ENCODE assay signal across 8 mouse cellular contexts in genomic region chr9:21072641-21073040, GRCm38 (mm10). TPM values are rescaled to one million over a fixed set of nuclear protein-coding genes. Genes with fewer than 3 reads are reported as not detected.
DNase-seq lines count a peak whose midpoint lies in the region; ATAC-seq and TF ChIP-seq lines count a peak whose summit lies in the region.

No protein-coding gene starts in this region.

- H3K4me3 ChIP-seq in gastrocnemius, adult 2 months: peak overlapping the region; percentile 95
- peak overlapping the region; percentile 57 for H3K4me3 ChIP-seq in C2C12 (ENCODE audit: insufficient read depth, poor library complexity, severe bottlenecking)
- H3K4me3 ChIP-seq in erythroblast, embryonic 14.5 days (replicated peaks): peak overlapping the region; percentile 66
- H3K4me3 ChIP-seq in limb, embryonic 15.5 days: peak overlapping the region; percentile 89
- peak overlapping the region; percentile 69 for H3K4me3 ChIP-seq in stomach, embryonic 16.5 days (replicated peaks; ENCODE audit: low read length)

- no peaks in the 10 kb centered on the region for H3K27me3 ChIP-seq in C2C12 (ENCODE audit: control insufficient read depth, insufficient read depth, insufficient read length)
- no peaks in the 10 kb centered on the region for H3K27me3 ChIP-seq in erythroblast, embryonic 14.5 days (ENCODE audit: control insufficient read depth)
- H3K27me3 ChIP-seq in limb, embryonic 15.5 days: no peaks in the 10 kb centered on the region
- H3K27me3 ChIP-seq in stomach, embryonic 16.5 days (ENCODE audit: control insufficient read depth, insufficient read depth, low read length): no peaks in the 10 kb centered on the region

- peak overlapping the region; percentile 83 for H3K9ac ChIP-seq in limb, embryonic 15.5 days
- peak overlapping the region; percentile 88 for H3K9ac ChIP-seq in stomach, embryonic 16.5 days (ENCODE audit: low read length)

- intact Hi-C loops in gastrocnemius, adult 2 months (cut with DNase I): loop anchor here (5.0 kb wide), 1 partner anchor 175 kb away; the partner anchor contains the start of gene Eif3g

- TF ChIP-seq CTCF in gastrocnemius, adult 2 months (IDR thresholded peaks at IDR 0.05): no peak
- no peak for TF ChIP-seq CTCF in C2C12 (IDR thresholded peaks at IDR 0.05; ENCODE audit: control insufficient read depth, insufficient read depth, insufficient read length)

- H3ac ChIP-seq in C2C12 (ENCODE audit: control insufficient read depth, insufficient read length, low read depth): peak overlapping the region; percentile 95

- no peaks in the 10 kb centered on the region for H3K9me3 ChIP-seq in erythroblast, embryonic 14.5 days (ENCODE audit: control insufficient read depth, low read length)
- no peaks in the 10 kb centered on the region for H3K9me3 ChIP-seq in limb, embryonic 15.5 days
- no peaks in the 10 kb centered on the region for H3K9me3 ChIP-seq in stomach, embryonic 16.5 days (replicated peaks; ENCODE audit: control insufficient read depth, low read length)

- 11% methylated on average over 4 of the region's 4 CpGs for WGBS in limb, embryonic 15.5 days
- WGBS in stomach, embryonic 16.5 days: 9% methylated on average over 4 of the region's 4 CpGs

- H3K4me2 ChIP-seq in limb, embryonic 15.5 days: peak overlapping the region; percentile 87
- H3K4me2 ChIP-seq in stomach, embryonic 16.5 days (ENCODE audit: low read depth, low read length): peak overlapping the region; percentile 78

- H3K4me1 ChIP-seq in erythroblast, embryonic 14.5 days (ENCODE audit: control insufficient read depth): peaks cover 36% of the 10 kb centered on the region
- H3K4me1 ChIP-seq in limb, embryonic 15.5 days: peaks cover 16% of the 10 kb centered on the region
- H3K4me1 ChIP-seq in stomach, embryonic 16.5 days (ENCODE audit: control insufficient read depth, insufficient read depth, low read length): peaks cover 6% of the 10 kb centered on the region

- H3K36me3 ChIP-seq in C2C12 (ENCODE audit: control insufficient read depth, insufficient read depth): peaks cover 41% of the 10 kb centered on the region
- peaks cover 67% of the 10 kb centered on the region for H3K36me3 ChIP-seq in erythroblast, embryonic 14.5 days (ENCODE audit: control insufficient read depth)
- H3K36me3 ChIP-seq in limb, embryonic 15.5 days: peaks cover 43% of the 10 kb centered on the region
- peaks cover 20% of the 10 kb centered on the region; the same call in 1 of the 2 replicates for H3K36me3 ChIP-seq in stomach, embryonic 16.5 days (ENCODE audit: control insufficient read depth, insufficient read depth, low read length)

- H3K27ac ChIP-seq in gastrocnemius, adult 2 months: peak overlapping the region; percentile 91
- H3K27ac ChIP-seq in limb, embryonic 15.5 days: 0 out of 2 replicates have a peak overlapping the region, but pooled peaks have one; percentile 74
- peak overlapping the region; percentile 63; the same call in 1 of the 2 replicates for H3K27ac ChIP-seq in stomach, embryonic 16.5 days (ENCODE audit: low read length)

- peaks cover 31% of the 10 kb centered on the region for H3K79me2 ChIP-seq in C2C12 (ENCODE audit: control insufficient read depth, insufficient read depth)

- no peak for DNase-seq in gastrocnemius, adult 2 months
- no peak for DNase-seq in gastrocnemius, adult 8-10 months (ENCODE audit: low spot score in 2 of 2)
- DNase-seq in urinary bladder, postnatal 14 days (ENCODE audit: low spot score): no peak
- DNase-seq in spleen, postnatal 10 days (ENCODE audit: low spot score in 2 of 2): no peak

- ATAC-seq in limb, embryonic 15.5 days (ENCODE audit: insufficient number of reproducible peaks, low FRiP score, low TSS enrichment, low read depth): no peak
- peak; percentile 8; the same call in 1 of the 2 replicates for ATAC-seq in stomach, embryonic 16.5 days (ENCODE audit: insufficient read depth, low FRiP score)

- peaks cover 22% of the 10 kb centered on the region for H3K79me3 ChIP-seq in C2C12 (ENCODE audit: low read depth)

TF ChIP-seq in C2C12, 6 proteins besides CTCF, POLR2A, EP300 and RAD21:
- TF ChIP-seq CEBPB (IDR thresholded peaks at IDR 0.05; ENCODE audit: low read depth) (no peak), MAX (IDR thresholded peaks at IDR 0.05) (no peak), FOSL1 (IDR thresholded peaks at IDR 0.05; ENCODE audit: insufficient read depth, low read length, poor library complexity, severe bottlenecking) (no peak), MYOG (IDR thresholded peaks at IDR 0.05; ENCODE audit: control insufficient read depth, extremely low read depth, insufficient read length) (no peak), MYOD1 (IDR thresholded peaks at IDR 0.05; ENCODE audit: control insufficient read depth, insufficient read length, low read depth) (no peak), USF1 (IDR thresholded peaks at IDR 0.05; ENCODE audit: low read depth) (no peak)

RNA-seq across cellular contexts. Expression of gene Gm49373, which starts 0.3 kb away (rescaled TPM):
- total RNA-seq in gastrocnemius, adult 2 months (2021): under 1 TPM; 0.26 to 0.39 TPM
- under 1 TPM in 2 of 4 experiments, not detected in 2; 0.19 to 0.39 TPM for total RNA-seq in gastrocnemius, adult 8-10 months (2022)
- 0.96 TPM for polyA plus RNA-seq in C2C12 (2012; fragmentation: generic; extraction: Trizol)
- polyA plus RNA-seq in erythroblast, embryonic 14.5 days (2012): 0.12 and 0.16 TPM in 2 replicates
- 0.60 and 0.93 TPM in 2 replicates for polyA plus RNA-seq in limb, embryonic 15.5 days (2015; fragmentation: Nextera tagmentation; extraction: Ambion mirVana)
- 0.26 and 0.49 TPM in 2 replicates for polyA plus RNA-seq in stomach, embryonic 16.5 days (2015; fragmentation: Nextera tagmentation; extraction: Ambion mirVana)

RNA-seq across cellular contexts. Expression of gene Fdx1l, which starts 0.8 kb away (rescaled TPM):
- 10 to 100 TPM; 39.0 to 49.0 TPM for total RNA-seq in gastrocnemius, adult 2 months (2021)
- total RNA-seq in gastrocnemius, adult 8-10 months (2022): 10 to 100 TPM; 47.9 to 55.2 (median 51.4) TPM
- 109 TPM for polyA plus RNA-seq in C2C12 (2012; fragmentation: generic; extraction: Trizol)
- 1.5 and 2.8 TPM in 2 replicates for polyA plus RNA-seq in erythroblast, embryonic 14.5 days (2012)
- 53.3 and 57.9 TPM in 2 replicates for polyA plus RNA-seq in limb, embryonic 15.5 days (2015; fragmentation: Nextera tagmentation; extraction: Ambion mirVana)
- polyA plus RNA-seq in stomach, embryonic 16.5 days (2015; fragmentation: Nextera tagmentation; extraction: Ambion mirVana): 48.7 and 49.7 TPM in 2 replicates

RNA-seq across cellular contexts. Expression of gene Zglp1, which starts 5.7 kb away (rescaled TPM):
- total RNA-seq in gastrocnemius, adult 2 months (2021): not detected
- total RNA-seq in gastrocnemius, adult 8-10 months (2022): not detected
- polyA plus RNA-seq in C2C12 (2012; fragmentation: generic; extraction: Trizol): 0.43 TPM
- 1.4 and 1.9 TPM in 2 replicates for polyA plus RNA-seq in erythroblast, embryonic 14.5 days (2012)
- polyA plus RNA-seq in limb, embryonic 15.5 days (2015; fragmentation: Nextera tagmentation; extraction: Ambion mirVana): 0.56 TPM in 1 of 2 replicates, not detected in the other
- 0.46 and 0.89 TPM in 2 replicates for polyA plus RNA-seq in stomach, embryonic 16.5 days (2015; fragmentation: Nextera tagmentation; extraction: Ambion mirVana)

RNA-seq across cellular contexts. Expression of gene Gm38431, which starts 19.2 kb away (rescaled TPM):
- 1 to 10 TPM; 1.2 to 1.6 TPM for total RNA-seq in gastrocnemius, adult 2 months (2021)
- 1 to 10 TPM in 1 of 4 experiments, under 1 TPM in 3; 0.15 to 2.5 (median 0.34) TPM for total RNA-seq in gastrocnemius, adult 8-10 months (2022)
- polyA plus RNA-seq in C2C12 (2012; fragmentation: generic; extraction: Trizol): 1.3 TPM
- polyA plus RNA-seq in erythroblast, embryonic 14.5 days (2012): 11.6 and 15.1 TPM in 2 replicates
- 1.2 and 1.6 TPM in 2 replicates for polyA plus RNA-seq in limb, embryonic 15.5 days (2015; fragmentation: Nextera tagmentation; extraction: Ambion mirVana)
- polyA plus RNA-seq in stomach, embryonic 16.5 days (2015; fragmentation: Nextera tagmentation; extraction: Ambion mirVana): 1.2 and 2.1 TPM in 2 replicates

RNA-seq across cellular contexts. Expression of gene Raver1, which starts 19.2 kb away (rescaled TPM):
- total RNA-seq in gastrocnemius, adult 2 months (2021): 10 to 100 TPM; 17.1 to 19.5 TPM
- total RNA-seq in gastrocnemius, adult 8-10 months (2022): 10 to 100 TPM; 13.0 to 15.6 (median 14.3) TPM
- 49.2 TPM for polyA plus RNA-seq in C2C12 (2012; fragmentation: generic; extraction: Trizol)
- polyA plus RNA-seq in erythroblast, embryonic 14.5 days (2012): 7.5 and 9.3 TPM in 2 replicates
- polyA plus RNA-seq in limb, embryonic 15.5 days (2015; fragmentation: Nextera tagmentation; extraction: Ambion mirVana): 49.6 and 55.0 TPM in 2 replicates
- polyA plus RNA-seq in stomach, embryonic 16.5 days (2015; fragmentation: Nextera tagmentation; extraction: Ambion mirVana): 40.3 and 40.8 TPM in 2 replicates

Comparison
In these comparisons a context has a peak if more than half of its experiments do, and no peak if none do; other contexts are left out.
1. RNA of gene Fdx1l, which starts 0.8 kb away (polyA plus RNA-seq): 109 TPM in C2C12 (single experiment), 53.3 to 57.9 TPM in limb, embryonic 15.5 days and 48.7 to 49.7 TPM in stomach, embryonic 16.5 days; 1.5 to 2.8 TPM in erythroblast, embryonic 14.5 days; every median in the first group is over 10 times any median in the second.
2. Peak in every context shown above with its lines, with median percentiles within 50 percentile points of each other: H3K27ac ChIP-seq and H3K4me3 ChIP-seq.